ENCODE assay signal across 29 mouse cellular contexts in genomic region chr2:96853797-96854196, GRCm38 (mm10).
"Had no signal": no experiment of that assay in that cellular context is flagged by ENCODE, and none has a peak within 500 bp of the region (broad histone marks: within the 10 kb centered on the region; RNA-seq: fewer than 3 reads in every experiment).

No protein-coding gene starts in this region.

- H3K27ac ChIP-seq: embryonic facial prominence, embryonic 10.5 days; embryonic facial prominence, embryonic 12.5 days; embryonic facial prominence, embryonic 13.5 days; embryonic facial prominence, embryonic 15.5 days; forebrain, embryonic 10.5 days; forebrain, embryonic 12.5 days; forebrain, embryonic 13.5 days; forebrain, embryonic 15.5 days; gastrocnemius, adult 2 months; heart, adult 2 months; heart, embryonic 10.5 days had no signal

- ATAC-seq: forebrain, embryonic 13.5 days; forebrain, embryonic 14.5 days; forebrain, embryonic 15.5 days; forebrain, embryonic 16.5 days; forebrain, postnatal 0 days had no signal

- H3K4me3 ChIP-seq: embryonic facial prominence, embryonic 10.5 days; embryonic facial prominence, embryonic 12.5 days; embryonic facial prominence, embryonic 13.5 days; embryonic facial prominence, embryonic 15.5 days; erythroblast, embryonic 14.5 days; forebrain, embryonic 10.5 days; forebrain, embryonic 12.5 days; forebrain, embryonic 13.5 days; forebrain, embryonic 15.5 days; gastrocnemius, adult 2 months; heart, adult 2 months; heart, embryonic 10.5 days had no signal

- DNase-seq: cerebellum, adult 2 months; cerebellum, adult 8-10 months; cerebellum, adult 9-10 months; cerebellum, adult 9-11 months; cerebellum, postnatal 10 days; cerebellum, postnatal 14 days; cerebellum, postnatal 25 days; cerebellum, postnatal 36 days; embryo, embryonic 11 days; forebrain, postnatal 0 days; gastrocnemius, adult 2 months; gastrocnemius, postnatal 10 days; gastrocnemius, postnatal 14 days; gastrocnemius, postnatal 25 days; gastrocnemius, postnatal 36 days; heart, adult 11 months; heart, adult 2 months had no signal
